8 mouse cellular contexts compared by ENCODE assay signal in the genomic region with DNA sequence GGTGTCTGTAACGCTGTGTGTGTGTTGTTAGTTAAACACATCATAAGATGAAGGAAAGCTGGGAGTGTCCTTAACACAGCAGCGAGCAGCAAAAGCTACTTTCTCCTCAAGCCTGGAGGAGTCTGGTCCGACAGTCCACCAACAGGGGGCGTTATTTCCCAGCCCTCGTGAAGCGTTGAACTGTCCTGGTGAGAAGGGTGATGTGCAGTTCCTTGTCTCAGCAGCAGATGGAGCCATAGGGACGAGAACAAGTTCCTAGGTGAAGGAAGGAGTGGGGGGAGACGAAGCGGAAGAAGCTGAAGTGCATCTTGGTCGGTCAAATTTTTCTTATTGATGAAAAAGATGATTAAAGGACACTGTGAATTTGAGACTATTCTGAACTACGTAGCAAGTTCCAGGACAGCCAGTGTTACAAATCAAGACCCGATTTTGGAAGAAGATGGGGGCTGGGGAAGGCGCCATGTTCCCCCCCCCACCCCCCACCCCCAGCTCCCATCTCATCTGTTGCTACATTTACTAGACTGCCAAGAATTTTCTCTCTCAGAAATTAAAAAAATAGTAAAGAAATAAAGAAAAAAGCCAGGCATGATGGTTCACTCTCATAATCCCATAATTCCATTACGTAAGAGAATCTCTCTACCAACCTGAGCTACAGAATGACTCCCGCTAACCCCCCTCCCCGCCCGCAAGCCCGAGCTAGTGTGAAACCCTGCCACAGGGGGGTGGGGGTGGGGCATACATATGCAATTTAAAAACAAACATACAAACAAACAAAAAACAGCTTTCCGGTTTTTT. TPM values are rescaled to one million over a fixed set of nuclear protein-coding genes. Genes with fewer than 3 reads are reported as not detected.
DNase-seq lines count a peak whose midpoint lies in the region; ATAC-seq and TF ChIP-seq lines count a peak whose summit lies in the region.

No protein-coding gene starts in this region.

- H3K36me3 ChIP-seq in heart, embryonic 11.5 days (ENCODE audit: control insufficient read depth, insufficient read depth, low read length): no peaks in the 10 kb centered on the region
- no peaks in the 10 kb centered on the region for H3K36me3 ChIP-seq in kidney, embryonic 15.5 days
- H3K36me3 ChIP-seq in limb, embryonic 15.5 days: no peaks in the 10 kb centered on the region

- peak; percentile 68; the same call in 1 of the 2 replicates for ATAC-seq in erythroid progenitor cell, adult 5-6 weeks (replicated peaks; ENCODE audit: low FRiP score, poor library complexity, severe bottlenecking)
- ATAC-seq in heart, embryonic 11.5 days (replicated peaks; ENCODE audit: insufficient number of reproducible peaks, low FRiP score, low TSS enrichment): peak; percentile 67
- ATAC-seq in kidney, embryonic 15.5 days (replicated peaks; ENCODE audit: low FRiP score): peak; percentile 91
- ATAC-seq in limb, embryonic 15.5 days (ENCODE audit: insufficient number of reproducible peaks, low FRiP score, low TSS enrichment, low read depth): peak; percentile 63; the same call in 1 of the 2 replicates

- DNase-seq in CD4-positive helper T cell, adult 2 months (ENCODE audit: low read depth, low spot score): peak; percentile 88
- peak; percentile 98 for DNase-seq in brain, embryonic 14.5 days (ENCODE audit: low read depth)
- peak; percentile 83 for DNase-seq in monocyte, adult 2 months (ENCODE audit: low read depth in 1 of 2, low spot score in 2 of 2)
- DNase-seq in spleen, postnatal 14 days (ENCODE audit: low spot score in 2 of 2): peak; percentile 66 to 77

- TF ChIP-seq CTCF in brain, embryonic 14.5 days (IDR thresholded peaks at IDR 0.05; ENCODE audit: borderline replicate concordance, extremely low read depth, insufficient read depth, insufficient read length): peak; percentile 100

- no peaks in the 10 kb centered on the region for H3K27me3 ChIP-seq in heart, embryonic 11.5 days (ENCODE audit: control insufficient read depth, insufficient read depth, low read length)
- H3K27me3 ChIP-seq in kidney, embryonic 15.5 days: peaks cover 2% of the 10 kb centered on the region; the same call in 1 of the 2 replicates
- no peaks in the 10 kb centered on the region for H3K27me3 ChIP-seq in limb, embryonic 15.5 days

- H3K27ac ChIP-seq in heart, embryonic 11.5 days (ENCODE audit: low read depth, low read length): no peak overlapping the region
- no peak overlapping the region for H3K27ac ChIP-seq in kidney, embryonic 15.5 days
- H3K27ac ChIP-seq in limb, embryonic 15.5 days: no peak overlapping the region

- H3K4me3 ChIP-seq in heart, embryonic 11.5 days (ENCODE audit: low read depth, low read length): peak overlapping the region; percentile 48
- H3K4me3 ChIP-seq in kidney, embryonic 15.5 days (replicated peaks): peak overlapping the region; percentile 48
- peak overlapping the region; percentile 44 for H3K4me3 ChIP-seq in limb, embryonic 15.5 days

- no peak for TF ChIP-seq POLR2A in brain, embryonic 14.5 days (IDR thresholded peaks at IDR 0.05; ENCODE audit: borderline replicate concordance, extremely low read depth, insufficient read depth, insufficient read length, poor library complexity, severe bottlenecking)

- peak overlapping the region; percentile 74 for H3K4me2 ChIP-seq in heart, embryonic 11.5 days
- peak overlapping the region; percentile 64 for H3K4me2 ChIP-seq in kidney, embryonic 15.5 days
- H3K4me2 ChIP-seq in limb, embryonic 15.5 days: peak overlapping the region; percentile 59

- H3K9ac ChIP-seq in heart, embryonic 11.5 days (ENCODE audit: low read depth, low read length): no peak overlapping the region
- no peak overlapping the region for H3K9ac ChIP-seq in kidney, embryonic 15.5 days
- no peak overlapping the region for H3K9ac ChIP-seq in limb, embryonic 15.5 days

- 0 out of 2 replicates have a peak, but pooled peaks cover 2% of the 10 kb centered on the region for H3K4me1 ChIP-seq in heart, embryonic 11.5 days (ENCODE audit: control insufficient read depth, insufficient read depth, low read length)
- H3K4me1 ChIP-seq in kidney, embryonic 15.5 days: 0 out of 2 replicates have a peak, but pooled peaks cover 6% of the 10 kb centered on the region
- 0 out of 2 replicates have a peak, but pooled peaks cover 3% of the 10 kb centered on the region for H3K4me1 ChIP-seq in limb, embryonic 15.5 days

- 7% methylated on average over 19 of the region's 19 CpGs for whole genome bisulfite sequencing in heart, embryonic 11.5 days (ENCODE audit: insufficient replicate concordance)
- 9% methylated on average over 19 of the region's 19 CpGs for WGBS in kidney, embryonic 15.5 days
- WGBS in limb, embryonic 15.5 days: 7% methylated on average over 19 of the region's 19 CpGs

- no peaks in the 10 kb centered on the region for H3K9me3 ChIP-seq in heart, embryonic 11.5 days (replicated peaks; ENCODE audit: control insufficient read depth, low read length)
- no peaks in the 10 kb centered on the region for H3K9me3 ChIP-seq in kidney, embryonic 15.5 days (replicated peaks)
- no peaks in the 10 kb centered on the region for H3K9me3 ChIP-seq in limb, embryonic 15.5 days

RNA-seq across cellular contexts. Expression of gene Nanog, which starts 37.7 kb away (rescaled TPM):
- 0.22 and 0.23 TPM in 2 replicates for polyA plus RNA-seq in brain, embryonic 14.5 days (2012; rRNA removed)
- total RNA-seq in erythroid progenitor cell, adult 5-6 weeks (2015; ENCODE audit: low replicate concordance): not detected in 2 replicates
- not detected in 2 replicates for total RNA-seq in erythroid progenitor cell, adult 5-6 weeks (2017; ENCODE audit: low replicate concordance)
- polyA plus RNA-seq in heart, embryonic 11.5 days (2014; fragmentation: Nextera tagmentation; extraction: Ambion mirVana): 0.23 and 0.25 TPM in 2 replicates
- polyA plus RNA-seq in kidney, embryonic 15.5 days (2015; fragmentation: Nextera tagmentation; extraction: Ambion mirVana): 0.14 TPM in 1 of 2 replicates, not detected in the other
- 0.17 and 0.20 TPM in 2 replicates for polyA plus RNA-seq in limb, embryonic 15.5 days (2015; fragmentation: Nextera tagmentation; extraction: Ambion mirVana)

RNA-seq across cellular contexts. Expression of gene Dppa3, which starts 43.4 kb away (rescaled TPM):
- polyA plus RNA-seq in brain, embryonic 14.5 days (2012; rRNA removed): not detected in 2 replicates
- total RNA-seq in erythroid progenitor cell, adult 5-6 weeks (2015; ENCODE audit: low replicate concordance): not detected in 2 replicates
- not detected in 2 replicates for total RNA-seq in erythroid progenitor cell, adult 5-6 weeks (2017; ENCODE audit: low replicate concordance)
- polyA plus RNA-seq in heart, embryonic 11.5 days (2014; fragmentation: Nextera tagmentation; extraction: Ambion mirVana): not detected in 2 replicates
- polyA plus RNA-seq in kidney, embryonic 15.5 days (2015; fragmentation: Nextera tagmentation; extraction: Ambion mirVana): not detected in 2 replicates
- not detected in 2 replicates for polyA plus RNA-seq in limb, embryonic 15.5 days (2015; fragmentation: Nextera tagmentation; extraction: Ambion mirVana)

RNA-seq across cellular contexts. Expression of gene Gdf3, which starts 59.7 kb away (rescaled TPM):
- not detected in 2 replicates for polyA plus RNA-seq in brain, embryonic 14.5 days (2012; rRNA removed)
- 5.8 and 8.8 TPM in 2 replicates for total RNA-seq in erythroid progenitor cell, adult 5-6 weeks (2015; ENCODE audit: low replicate concordance)
- total RNA-seq in erythroid progenitor cell, adult 5-6 weeks (2017; ENCODE audit: low replicate concordance): not detected in 2 replicates
- 0.17 and 0.56 TPM in 2 replicates for polyA plus RNA-seq in heart, embryonic 11.5 days (2014; fragmentation: Nextera tagmentation; extraction: Ambion mirVana)
- not detected in 2 replicates for polyA plus RNA-seq in kidney, embryonic 15.5 days (2015; fragmentation: Nextera tagmentation; extraction: Ambion mirVana)
- 0.24 and 0.27 TPM in 2 replicates for polyA plus RNA-seq in limb, embryonic 15.5 days (2015; fragmentation: Nextera tagmentation; extraction: Ambion mirVana)
